Mouse (Mus musculus) spleen, postnatal 4 days (tissue): ENCODE measurements at regions not wholly inside any gene's neighbourhood (a gene's known extent, or its start where the extent isn't known, plus 50 kb on each side); places are given as distances from the start of the nearest gene placed in this dataset.
"Not testable (repeated sequence)": the region's sequence is repeated elsewhere in the genome, so short reads cannot be mapped to it uniquely, and the experiment has no call there.

Experiments used
- DNase-seq, 2 experiments: peaks; one replicate each; pipeline ENCODE4 v3.0.0; 2022; ENCODE audit warnings: low spot score in 2 of 2

GRCm38 (mm10) chr17:13488608-13489324 lies 134.4 kb downstream of the Tcp10c start:
- DNase-seq: peak in 1 of 2 experiments; percentile 32

GRCm38 (mm10) chr17:13492239-13492638 lies 137.9 kb downstream of the Tcp10c start:
- not testable (repeated sequence) for DNase-seq

- not testable (repeated sequence) for DNase-seq
These were observed 138.4 kb downstream of the Tcp10c start for GRCm38 (mm10) chr17:13492649-13493277.

- DNase-seq: not testable (repeated sequence)
These were observed 139.5 kb downstream of the Tcp10c start for GRCm38 (mm10) chr17:13493866-13494265.

- not testable (repeated sequence) for DNase-seq
These were observed 140.1 kb downstream of the Tcp10c start for GRCm38 (mm10) chr17:13494475-13494874.

- DNase-seq: not testable (repeated sequence)
These were observed 150.0 kb downstream of the Tcp10c start for GRCm38 (mm10) chr17:13504365-13504764.

GRCm38 (mm10) chr17:13504827-13505268 lies 150.5 kb downstream of the Tcp10c start:
- not testable (repeated sequence) for DNase-seq

GRCm38 (mm10) chr17:13507397-13508063 lies 153.2 kb downstream of the Tcp10c start:
- DNase-seq: not testable (repeated sequence)

GRCm38 (mm10) chr17:13519409-13520201 lies 165.2 kb downstream of the Tcp10c start:
- DNase-seq: not testable (repeated sequence)

- peak in 1 of 2 experiments; percentile 50 for DNase-seq
These were observed 178.2 kb downstream of the Tcp10c start for GRCm38 (mm10) chr17:13532579-13532978.

GRCm38 (mm10) chr17:13540446-13541241 lies 186.3 kb downstream of the Tcp10c start:
- DNase-seq: no peak

- DNase-seq: peak in 1 of 2 experiments; percentile 66
These were observed 186.9 kb downstream of the Tcp10c start for GRCm38 (mm10) chr17:13541249-13541648.

- no peak for DNase-seq
These were observed 187.9 kb downstream of the Tcp10c start for GRCm38 (mm10) chr17:13542261-13542660.

- DNase-seq: no peak
These were observed 188.5 kb downstream of the Tcp10c start for GRCm38 (mm10) chr17:13542856-13543255.

GRCm38 (mm10) chr17:13544036-13544795 lies 189.8 kb downstream of the Tcp10c start:
- DNase-seq: no peak

- DNase-seq: no peak
These were observed 191.9 kb downstream of the Tcp10c start for GRCm38 (mm10) chr17:13546249-13546648.

GRCm38 (mm10) chr17:13546669-13547085 lies 192.3 kb downstream of the Tcp10c start:
- DNase-seq: no peak

GRCm38 (mm10) chr17:13547657-13548360 lies 193.4 kb downstream of the Tcp10c start:
- no peak for DNase-seq
